Mouse (Mus musculus) embryo, embryonic 10 days (tissue): ENCODE data around the gene Qprt.

Experiments
- DNase-seq: peaks from one replicate; pipeline ENCODE4 v3.0.0-alpha.2; 2015; ENCODE audit warnings: low spot score

The Qprt gene

DNA sequence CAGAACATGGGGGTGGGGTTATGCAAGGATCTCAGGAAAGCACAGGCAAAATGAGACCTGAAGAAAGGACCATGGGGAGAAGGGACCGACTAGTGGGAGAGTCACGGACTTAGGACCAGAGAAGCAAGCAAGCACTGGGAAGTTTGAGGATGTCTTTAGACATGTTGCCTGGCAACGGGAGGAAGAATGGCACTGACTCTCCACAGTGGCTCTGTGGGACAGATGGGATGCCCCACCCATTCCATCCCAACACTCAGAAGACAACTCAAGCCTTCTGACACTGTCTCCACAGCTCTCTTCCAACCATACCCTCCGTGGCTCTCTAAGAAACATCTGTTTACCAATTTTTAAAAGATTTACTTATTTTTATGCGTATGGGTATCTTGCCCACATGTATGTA is 11.1 kb upstream of the Qprt start:
- peak; percentile 48 for DNase-seq

DNA sequence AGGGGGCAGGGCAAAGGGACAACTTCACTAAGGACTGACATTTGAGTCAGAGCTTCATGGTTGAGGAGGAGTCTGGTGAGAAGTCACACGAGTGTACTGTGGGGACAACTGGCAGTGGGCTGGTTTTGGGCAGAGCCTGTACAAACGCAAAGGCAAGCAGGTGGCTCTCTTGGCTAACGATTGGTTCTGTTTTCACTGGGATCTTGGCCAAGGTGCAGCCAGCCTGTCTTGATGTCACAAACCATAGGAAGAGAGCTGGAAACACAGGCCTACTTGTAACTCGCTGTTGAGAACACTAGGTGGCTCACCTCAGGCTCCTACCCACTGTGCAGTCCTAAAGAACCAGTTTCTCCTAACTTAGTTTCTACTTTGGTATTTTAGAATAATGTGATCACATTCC is 7.6 kb upstream of the Qprt start:
- DNase-seq: peak; percentile 58

DNA sequence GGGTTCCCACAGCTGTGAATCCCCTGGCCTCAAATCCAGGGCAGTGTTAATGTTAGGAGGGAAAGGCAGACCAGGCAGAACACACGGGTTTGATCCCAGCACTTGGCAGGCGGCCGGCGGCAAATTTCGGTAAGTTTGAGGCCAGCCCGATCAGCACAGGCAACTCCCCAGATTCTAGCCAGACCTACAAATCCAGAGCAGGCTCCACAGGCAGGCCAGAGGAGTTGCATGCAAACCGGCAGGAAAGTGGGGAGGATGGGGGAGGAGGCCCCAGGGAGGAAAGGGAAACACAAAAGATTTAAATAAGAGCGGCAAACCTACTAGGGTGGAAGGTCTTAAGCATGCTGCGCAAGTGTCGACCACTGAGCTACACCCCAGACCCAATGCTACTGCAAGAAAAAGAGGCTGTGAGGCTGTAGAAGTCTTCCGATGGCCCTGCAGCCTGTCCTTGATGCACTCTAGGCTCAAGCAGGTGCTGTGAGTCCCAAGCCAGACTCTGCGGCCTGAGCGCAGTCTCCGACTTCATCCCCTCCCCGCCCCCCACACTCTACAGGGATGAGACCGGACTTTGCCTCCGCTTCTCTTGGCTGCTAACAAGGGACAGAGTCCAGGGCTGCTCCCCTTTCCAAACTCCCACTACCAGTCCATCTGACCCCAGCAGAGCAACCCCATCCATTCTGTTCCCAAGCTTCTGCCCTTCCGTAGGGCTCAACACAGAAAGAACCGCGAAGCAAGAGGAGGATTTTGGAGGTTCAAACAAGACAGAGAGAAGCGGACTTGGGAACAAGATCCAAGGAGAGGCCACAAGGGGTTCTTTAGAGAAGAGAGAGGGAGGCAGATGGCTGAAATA is 740 bp downstream of the Qprt start:
- DNase-seq: peak; percentile 28

DNA sequence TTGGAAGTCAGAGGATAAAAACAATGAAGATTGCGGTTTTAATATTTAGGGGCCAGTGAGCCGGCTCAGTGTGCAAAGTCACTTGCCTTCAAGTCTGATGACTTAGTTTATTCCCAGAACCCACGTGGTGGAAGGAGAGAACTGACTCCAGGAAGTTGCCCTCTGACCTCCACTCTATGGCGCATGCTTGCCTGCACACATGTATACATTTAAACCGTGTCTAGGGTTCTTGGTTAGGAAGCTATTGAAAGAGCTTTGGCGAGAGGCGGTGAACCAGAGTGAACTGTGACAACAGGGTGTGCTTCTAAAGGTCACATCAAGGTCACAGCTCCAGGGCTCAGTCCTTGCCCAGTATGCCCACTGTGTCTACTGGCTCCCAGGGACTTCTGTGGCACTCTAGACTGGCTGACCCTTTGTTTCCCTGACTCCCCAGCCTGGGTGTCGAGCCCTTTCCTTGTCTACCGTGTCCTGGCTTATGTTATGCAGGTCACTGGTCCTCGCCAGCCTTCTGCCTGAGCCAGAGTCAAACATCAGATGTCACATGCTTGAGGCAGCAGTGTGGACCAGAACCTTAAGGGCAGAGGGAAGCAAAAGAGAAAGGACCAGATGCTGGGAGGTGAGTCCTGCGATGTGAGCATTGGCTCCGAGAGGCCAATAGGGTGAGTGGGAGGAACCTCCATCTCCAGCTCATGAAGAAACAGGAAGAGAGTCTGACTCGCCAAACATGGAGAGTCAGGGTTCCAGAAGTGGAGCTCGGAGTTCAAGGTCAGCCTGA is 3.2 kb downstream of the Qprt start:
- DNase-seq: peak; percentile 63

DNA sequence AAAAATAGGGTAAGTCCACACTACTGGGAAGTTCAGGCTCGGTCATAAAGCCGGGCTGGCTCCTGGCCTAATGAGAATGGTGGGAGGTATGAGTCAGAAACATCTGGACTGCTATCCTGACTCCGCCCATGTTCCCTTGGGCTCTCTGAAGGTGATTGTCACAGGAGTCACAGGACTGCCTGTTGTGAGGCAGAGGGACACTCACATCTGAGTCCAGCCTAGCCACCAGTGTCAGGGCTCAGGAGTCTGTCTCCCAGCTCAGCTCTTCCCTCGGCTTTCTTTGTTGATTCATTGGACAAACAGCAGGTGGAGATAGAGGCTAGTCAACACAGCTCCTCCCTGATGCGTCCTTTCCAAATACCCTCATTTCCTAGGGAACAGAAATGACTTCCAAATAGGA is 4.1 kb downstream of the Qprt start:
- peak; percentile 54 for DNase-seq

DNA sequence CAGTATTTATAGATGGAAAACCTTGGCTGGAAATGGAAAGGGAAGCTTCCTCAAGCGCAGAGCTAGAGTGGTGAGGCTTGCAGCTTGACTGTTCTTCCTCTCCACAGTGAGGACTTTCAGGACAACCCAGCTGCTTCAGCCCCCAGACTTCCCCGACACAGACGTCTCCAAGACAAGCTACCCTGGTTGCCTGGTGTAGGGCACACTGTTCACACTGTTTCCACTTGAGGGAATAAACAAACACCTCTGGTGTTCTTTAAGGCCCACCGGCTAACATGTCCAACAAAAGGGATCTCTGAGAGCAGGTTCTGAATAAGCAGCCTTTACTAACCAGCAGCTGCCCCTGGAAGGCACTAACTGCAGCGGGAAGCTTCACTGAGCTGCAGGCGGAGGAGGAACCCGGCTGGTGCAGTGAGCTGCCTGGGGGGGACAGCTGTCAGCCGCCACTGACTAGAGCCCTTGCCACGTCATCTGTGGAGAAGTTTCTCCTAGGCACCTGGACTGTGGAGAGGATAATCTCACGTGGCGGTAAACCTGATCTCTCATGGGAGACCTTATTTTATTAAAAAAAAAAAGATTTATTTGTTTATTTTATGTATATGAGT is 5.6 kb downstream of the Qprt start:
- DNase-seq: no peak

DNA sequence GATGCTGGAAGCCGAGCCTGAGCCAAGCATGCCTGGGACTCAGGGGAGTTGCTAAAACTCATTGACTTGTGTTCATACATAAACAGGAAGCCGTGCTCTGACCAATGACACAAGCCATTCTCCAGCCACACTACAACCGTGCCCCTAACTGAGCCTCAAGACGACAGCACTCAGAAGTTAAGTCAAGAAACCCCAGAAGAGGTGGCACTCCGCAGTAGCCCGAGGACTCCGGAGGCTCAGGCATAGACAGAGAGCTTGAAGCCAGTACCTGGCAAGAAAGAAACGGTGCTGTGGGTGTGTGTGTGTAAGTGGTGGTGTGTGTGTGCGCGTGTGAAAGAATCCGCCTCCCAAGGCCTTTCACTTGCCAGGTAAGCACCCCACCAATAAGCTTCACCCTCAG is 7.1 kb downstream of the Qprt start:
- DNase-seq: no peak

DNA sequence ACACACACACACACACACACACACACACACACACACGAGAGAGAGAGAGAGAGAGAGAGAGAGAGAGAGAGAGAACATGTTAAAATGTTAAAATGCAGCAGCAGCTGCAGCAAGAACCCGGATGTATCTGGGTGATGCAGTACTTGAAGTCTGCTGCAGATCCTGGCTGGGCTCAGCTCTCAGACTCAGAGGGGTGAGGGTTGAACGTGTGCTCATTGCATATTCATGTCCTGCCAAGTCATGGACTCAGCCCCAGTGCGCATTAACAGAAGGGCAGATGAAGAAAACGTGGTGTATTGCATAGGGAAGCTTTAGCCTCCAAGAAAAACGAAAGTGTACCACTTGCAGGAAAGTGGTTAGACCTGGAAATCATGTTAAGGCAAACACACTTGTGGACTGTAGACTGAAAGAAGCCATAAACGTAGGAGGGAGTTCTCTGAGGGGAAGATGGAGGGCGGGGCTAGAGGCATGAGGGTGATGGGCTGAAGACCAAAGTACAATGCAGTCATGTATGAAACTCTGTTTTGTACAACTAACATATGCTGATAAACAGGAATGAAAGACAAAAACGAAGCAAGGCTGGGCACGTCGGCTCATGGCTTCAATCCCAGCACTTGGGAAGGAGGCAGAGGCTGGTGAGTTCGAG is 8.3 kb downstream of the Qprt start:
- no peak for DNase-seq

DNA sequence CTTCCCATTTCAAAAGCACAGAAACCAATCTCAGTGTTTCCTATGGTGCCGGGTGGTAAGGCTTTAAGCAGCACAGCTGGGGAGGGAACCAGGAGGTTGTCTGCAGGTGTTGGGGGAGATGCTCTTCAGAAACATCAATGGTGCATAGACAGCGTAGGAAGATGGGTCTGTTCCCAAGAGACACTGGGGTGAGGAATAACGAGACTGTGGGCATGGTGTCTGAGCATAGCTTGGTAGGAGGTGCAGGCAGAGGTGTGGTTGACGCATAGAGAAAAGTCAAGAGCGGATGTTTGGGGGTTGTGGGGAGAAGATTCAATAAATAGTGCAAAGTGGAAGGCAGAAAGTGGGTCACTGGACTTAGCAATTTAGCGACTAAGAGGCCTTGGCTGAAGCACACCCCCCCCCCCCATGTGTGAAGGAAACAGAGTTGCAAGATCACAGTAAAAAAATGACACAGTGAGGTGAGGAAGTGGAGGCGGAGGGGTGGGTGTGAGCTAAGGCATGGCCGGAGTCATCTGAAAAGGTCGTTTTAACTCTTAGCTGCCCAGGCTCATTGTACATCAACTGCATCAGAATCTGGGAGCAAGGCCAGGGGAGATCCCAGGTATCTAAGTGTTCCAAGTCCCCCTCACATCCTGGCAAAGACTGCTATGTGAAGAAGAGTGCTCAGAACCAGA is 9.0 kb downstream of the Qprt start:
- DNase-seq: no peak

DNA sequence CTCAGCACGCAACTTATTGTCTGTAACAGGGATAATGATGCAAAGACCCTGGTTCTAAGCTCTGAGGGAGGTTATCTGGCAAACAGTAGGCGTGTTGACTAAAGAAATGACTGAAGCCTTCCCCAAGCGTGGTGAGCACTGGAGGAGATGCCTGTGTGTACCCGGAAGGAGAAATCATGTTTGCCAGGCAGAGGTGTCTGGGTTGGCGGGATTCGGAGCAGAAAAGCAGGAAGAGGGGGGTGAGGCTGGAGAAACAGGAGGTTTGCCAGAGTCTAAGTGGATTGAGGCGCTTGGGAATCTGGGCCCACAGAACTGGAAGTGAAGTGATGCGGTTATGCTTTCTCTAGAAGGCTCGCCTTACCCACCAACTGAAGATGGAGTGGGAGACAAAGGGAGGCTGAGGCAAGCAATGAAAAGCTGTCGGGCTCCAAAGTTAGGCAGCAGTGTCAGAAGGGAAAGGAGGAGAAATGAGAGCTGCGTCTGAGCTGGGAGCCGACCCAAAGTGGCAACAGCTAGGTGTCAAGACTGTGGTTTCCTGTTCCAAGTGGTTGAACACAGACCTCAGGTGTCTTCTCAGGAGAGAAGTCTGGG is 9.7 kb downstream of the Qprt start:
- DNase-seq: no peak

DNA sequence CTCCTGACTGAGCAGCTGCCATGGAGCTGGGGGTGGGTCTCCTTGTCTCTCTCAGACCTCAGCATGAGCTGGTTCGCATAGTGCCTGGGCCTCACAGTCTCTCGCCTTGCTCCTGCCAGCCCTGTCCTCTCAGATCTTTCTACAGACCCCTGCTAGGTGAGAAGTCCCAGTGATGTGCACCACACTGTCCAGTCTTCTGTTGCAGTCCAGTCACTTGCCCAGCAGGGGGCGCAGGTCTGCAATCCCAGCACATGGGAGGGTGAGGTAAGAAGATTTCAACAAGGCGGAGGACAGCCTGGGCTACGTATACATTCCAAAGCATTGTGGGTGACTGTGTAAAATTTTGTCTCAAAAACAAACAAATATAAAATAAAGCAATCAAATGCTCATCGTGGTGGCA is 10.6 kb downstream of the Qprt start:
- peak; percentile 80 for DNase-seq

DNA sequence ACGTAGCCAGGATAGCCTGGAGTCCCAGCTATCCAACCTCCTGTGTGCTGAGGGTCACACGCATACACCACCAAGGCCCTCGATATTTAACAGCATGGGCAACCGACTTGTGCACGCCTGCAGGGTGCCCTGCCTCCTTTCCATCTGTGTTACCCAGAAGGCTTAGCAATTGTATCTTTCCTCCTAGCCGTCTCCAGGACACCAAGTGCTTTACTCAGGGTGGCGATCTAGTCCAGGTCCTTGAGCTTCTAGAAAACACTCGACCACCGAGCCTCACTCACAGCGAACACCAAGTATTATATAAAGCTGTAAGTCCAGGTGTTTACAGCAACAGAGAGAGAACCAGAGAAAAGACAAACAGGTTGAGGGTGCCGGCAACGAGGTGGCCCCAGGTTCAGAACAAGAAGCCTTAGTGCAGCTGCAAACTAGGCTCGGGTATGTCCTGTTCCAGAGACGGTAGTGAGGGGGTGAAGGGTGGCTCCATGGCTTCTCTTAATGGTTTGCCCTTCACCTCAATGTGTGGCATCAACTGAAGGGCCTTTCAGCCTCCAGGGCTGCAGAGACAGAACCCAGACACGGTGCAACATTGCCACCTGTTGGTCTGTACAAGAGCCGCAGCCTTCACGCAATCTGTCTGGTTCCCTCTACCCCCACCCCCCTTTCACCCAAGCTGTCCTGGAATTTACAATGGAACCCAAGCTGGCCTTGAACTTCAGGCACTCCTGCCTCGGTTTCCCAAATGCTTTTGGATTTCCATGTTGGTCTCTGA is 11.6 kb downstream of the Qprt start:
- DNase-seq: peak; percentile 89

DNA sequence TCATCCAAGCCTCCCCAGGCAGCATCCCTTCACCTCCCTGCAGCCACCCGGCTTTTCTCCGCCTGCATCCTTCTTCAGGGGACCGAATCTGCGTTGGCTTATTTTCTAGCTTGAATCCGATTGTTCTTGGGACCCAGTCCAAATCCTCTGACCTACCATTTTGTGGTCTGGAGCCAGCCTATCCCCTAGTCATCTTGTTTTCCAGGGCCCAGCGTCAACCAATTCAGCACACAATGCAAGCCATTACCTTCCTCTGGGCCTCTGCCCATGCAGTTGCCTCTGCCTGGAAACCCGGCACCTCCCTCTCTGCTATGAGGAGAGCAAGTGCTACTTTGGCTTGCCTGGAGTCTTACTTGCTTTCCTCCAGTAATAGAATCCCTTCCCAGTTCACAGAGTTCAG is 16.5 kb downstream of the Qprt start:
- DNase-seq: no peak

DNA sequence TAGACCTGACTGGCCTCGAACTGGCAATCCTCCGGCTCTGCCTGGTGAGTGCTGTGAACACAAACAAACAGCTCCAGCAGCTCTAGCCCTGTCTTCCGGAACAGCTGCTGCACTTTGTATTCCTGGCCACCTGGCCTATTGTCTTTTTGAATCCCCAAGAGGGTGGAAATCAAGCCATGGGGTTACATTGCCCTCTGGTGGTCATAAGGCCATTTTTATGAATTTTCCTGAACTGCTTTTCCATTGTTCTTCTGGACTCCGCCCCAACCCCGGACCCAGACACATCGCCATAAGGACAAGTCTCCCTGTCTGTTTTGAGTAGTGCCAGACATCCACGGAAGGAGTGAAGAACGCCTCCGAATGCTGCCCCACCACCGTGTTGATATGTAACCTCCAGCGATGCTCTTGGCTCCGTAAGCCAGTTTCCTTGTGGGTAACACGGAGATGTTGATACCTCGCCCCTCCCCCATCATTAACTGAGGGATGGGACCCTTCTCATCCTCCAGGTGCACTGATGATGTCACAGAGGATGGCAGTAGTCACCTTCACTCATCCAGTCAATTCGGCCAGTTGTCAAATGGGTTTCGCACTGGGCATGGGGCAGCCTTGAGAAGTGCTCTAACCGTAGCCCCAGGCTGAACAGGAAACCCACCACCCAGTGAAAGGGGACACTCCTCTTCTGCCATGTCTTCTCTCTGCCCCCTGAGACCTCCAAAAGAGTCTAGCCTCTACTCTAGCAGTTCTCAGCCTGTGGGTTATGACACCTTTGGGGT is 17.3 kb downstream of the Qprt start:
- peak; percentile 89 for DNase-seq

DNA sequence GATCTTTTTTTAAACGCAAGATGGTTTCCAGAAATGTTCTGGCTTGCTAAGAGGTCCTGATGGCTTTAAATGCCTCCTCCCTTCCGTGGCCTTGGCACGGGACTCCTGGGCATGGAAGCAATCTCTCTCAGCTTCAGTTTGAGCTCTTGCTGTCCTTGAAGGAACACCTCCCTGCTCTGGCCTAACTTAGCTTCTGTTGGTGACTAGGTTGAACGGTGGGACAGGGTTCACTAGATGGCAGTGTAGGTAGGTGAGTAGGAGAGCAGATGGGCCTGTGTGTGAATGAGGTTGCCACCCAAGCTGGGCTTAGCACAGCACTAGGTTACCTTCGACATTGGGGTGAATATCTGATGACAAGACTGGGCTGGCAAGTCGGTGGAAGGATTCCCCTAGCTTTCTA is 18.1 kb downstream of the Qprt start:
- DNase-seq: no peak

DNA sequence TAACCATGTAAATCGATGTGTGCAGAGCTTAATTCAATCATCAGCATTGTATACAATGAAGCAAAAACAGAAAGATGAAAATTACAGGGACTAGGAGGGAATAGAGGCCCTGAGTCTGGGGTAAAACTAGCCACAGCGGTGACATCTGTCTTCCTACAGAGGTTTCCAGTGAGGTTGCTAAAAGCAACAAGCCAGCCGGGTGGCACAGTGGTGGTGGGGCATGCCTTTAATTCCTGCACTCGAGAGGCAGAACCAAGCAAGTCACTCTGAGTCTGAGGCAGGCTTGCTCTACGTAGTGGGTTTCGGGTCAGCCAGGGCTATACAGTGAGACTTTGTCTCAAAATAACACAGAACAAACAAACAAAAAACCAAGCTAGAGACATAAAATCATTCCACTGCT is 19.9 kb downstream of the Qprt start:
- DNase-seq: no peak

DNA sequence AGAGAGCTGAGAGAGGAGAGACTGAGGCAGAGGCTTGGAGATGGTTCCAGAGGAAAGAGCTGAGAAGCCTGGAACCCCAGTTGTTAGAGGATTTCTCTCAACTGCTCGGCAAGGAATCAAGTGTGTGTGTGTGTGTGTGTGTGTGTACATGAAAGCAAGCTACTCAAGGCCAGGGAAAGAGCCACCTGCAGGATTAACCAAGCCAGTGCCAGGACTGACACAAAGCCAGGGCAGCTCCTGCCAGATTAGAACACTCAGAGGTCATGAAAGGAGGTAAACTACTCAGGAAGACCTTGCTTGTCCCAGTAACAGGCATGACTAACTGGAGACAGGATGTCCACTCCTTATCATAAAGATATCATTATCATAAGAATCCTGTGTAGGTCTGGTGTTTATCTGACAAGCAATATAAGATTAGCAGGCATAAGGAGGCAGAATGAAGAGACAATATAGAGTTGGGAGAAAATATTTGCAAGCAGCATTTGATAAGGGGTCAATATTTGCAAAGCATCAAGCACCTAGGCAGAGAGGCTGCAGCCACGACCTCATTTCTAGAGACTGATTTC is 20.5 kb downstream of the Qprt start:
- no peak for DNase-seq

DNA sequence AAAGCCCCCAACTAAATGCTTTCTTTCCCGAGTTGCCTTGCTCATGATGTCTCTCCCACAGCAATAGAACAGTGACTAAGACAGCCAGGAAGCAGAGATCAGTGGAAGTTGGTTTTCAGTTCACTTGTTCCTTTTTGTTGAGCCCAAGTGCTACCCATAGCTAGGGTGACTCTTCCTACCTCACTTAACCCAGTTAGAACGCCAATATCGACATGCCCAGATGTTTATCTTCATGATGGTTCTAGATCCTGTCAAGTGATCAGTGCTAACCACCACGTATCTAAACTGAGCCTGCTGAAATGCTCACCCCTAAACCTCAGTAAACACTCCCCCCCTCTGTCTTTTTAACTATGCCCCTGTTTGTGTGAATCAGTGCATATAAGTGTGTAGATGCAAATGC is 22.5 kb downstream of the Qprt start:
- no peak for DNase-seq

DNA sequence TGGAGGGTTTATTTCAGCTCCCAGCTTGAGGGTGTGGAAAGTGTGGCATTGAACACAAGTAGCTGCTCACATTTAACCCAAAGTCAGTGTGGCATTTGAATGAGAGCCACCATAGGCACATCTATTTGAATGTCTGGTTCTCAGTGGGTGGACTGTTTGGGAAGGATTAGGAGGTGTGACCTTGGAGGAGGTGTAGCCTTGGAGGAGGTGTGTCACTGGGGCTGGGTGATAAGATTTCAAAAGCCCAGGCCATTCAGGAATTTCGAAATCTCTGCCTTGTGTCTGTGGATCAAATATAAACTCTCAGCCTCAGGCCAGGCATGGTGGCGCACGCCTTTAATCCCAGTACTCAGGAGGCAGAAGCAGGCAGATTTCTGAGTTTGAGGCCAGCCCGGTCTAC is 23.1 kb downstream of the Qprt start:
- no peak for DNase-seq

DNA sequence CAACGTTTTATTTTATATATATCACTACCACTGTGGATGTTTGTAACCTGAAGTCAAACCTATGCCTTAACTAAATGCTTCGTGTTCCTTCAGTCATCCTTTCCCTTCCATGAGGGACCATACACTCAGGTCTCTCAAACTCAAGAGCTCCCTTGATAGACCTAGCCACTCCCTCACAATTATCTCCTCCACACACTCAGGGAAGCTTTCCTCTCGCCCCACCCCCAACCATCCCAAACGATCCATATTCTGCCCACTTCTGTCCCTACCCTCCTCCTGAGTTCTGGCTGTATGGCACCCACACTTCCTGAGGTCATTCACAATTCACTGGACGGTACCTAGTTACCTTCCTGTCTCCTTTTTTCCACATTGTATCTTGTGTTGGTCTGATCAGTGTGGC is 23.5 kb downstream of the Qprt start:
- DNase-seq: no peak
